Mouse (Mus musculus) kidney, embryonic 16.5 days (tissue): ENCODE measurements around the gene Gal3st2. TPM values are rescaled to one million over a fixed set of nuclear protein-coding genes. Genes with fewer than 3 reads are reported as not detected.
"Not testable (repeated sequence)": the region's sequence is repeated elsewhere in the genome, so short reads cannot be mapped to it uniquely, and the experiment has no call there.

Experiments
- ATAC-seq: fragments of 200-750 bp; cut with Nextera tagmentation; 2 replicates; pipeline ENCODE4 v1.8.0; 2017; ENCODE audit warnings: moderate TSS enrichment; ENCODE audit not compliant: low FRiP score, low TSS enrichment
- H3K27ac ChIP-seq: fragments of 300-500 bp; sonication (generic); 2 replicates; pipeline ENCODE4 v1.5.1; 2014; ENCODE audit warnings: low read length
- H3K27me3 ChIP-seq: fragments of 300-500 bp; sonication (generic); 2 replicates; pipeline ENCODE4 v1.6.1; 2014; ENCODE audit warnings: low read length, control low read depth, mixed read lengths; ENCODE audit not compliant: insufficient read depth
- H3K36me3 ChIP-seq: fragments of 300-500 bp; sonication (generic); 2 replicates; pipeline ENCODE4 v1.6.1; 2014; ENCODE audit warnings: low read length, control low read depth, mixed read lengths; ENCODE audit not compliant: insufficient read depth
- H3K4me1 ChIP-seq: fragments of 300-500 bp; sonication (generic); 2 replicates; pipeline ENCODE4 v1.6.1; 2014; ENCODE audit warnings: low read length, control low read depth, mixed read lengths; ENCODE audit not compliant: insufficient read depth
- H3K4me2 ChIP-seq: fragments of 300-500 bp; sonication (generic); replicated peaks from 2 replicates; pipeline ENCODE4 v1.6.1; 2014; ENCODE audit warnings: low read depth, low read length
- H3K4me3 ChIP-seq: fragments of 300-500 bp; sonication (generic); 2 replicates; pipeline ENCODE4 v1.5.1; 2014; ENCODE audit warnings: mild to moderate bottlenecking, low read length
- H3K9ac ChIP-seq: fragments of 300-500 bp; sonication (generic); replicated peaks from 2 replicates; pipeline ENCODE4 v1.6.1; 2014; ENCODE audit warnings: low read length
- H3K9me3 ChIP-seq: fragments of 300-500 bp; sonication (generic); 2 replicates; pipeline ENCODE4 v1.6.1; 2016; ENCODE audit warnings: low read length, control low read depth
- WGBS: fragments of 180-500 bp; shearing (Covaris S2); extraction: QIAGEN DNeasy Blood & Tissue Kit; methylation state at CpG from one replicate; pipeline ENCODE4 v1.1.7; 2014; 5-methylcytosine and 5-hydroxymethylcytosine counted together
- polyA plus RNA-seq: library from polyadenylated mRNA; unstranded; fragments of >200 nt; fragmentation: Nextera tagmentation; extraction: Ambion mirVana; gene quantifications from 2 replicates; pipeline ENCODE4 v1.2.1, GENCODE M21; 2015

Gene Gal3st2
- polyA plus RNA-seq, 1 experiment from 2014 or later = not detected

GRCm38 (mm10) chr1:93911877-93912276 lies 50.8 kb downstream of the Gal3st2 start:
- WGBS = no CpG with 5 or more reads among the region's 2 CpGs
- not testable (repeated sequence) for H3K36me3 ChIP-seq, H3K9ac ChIP-seq, H3K4me3 ChIP-seq, H3K4me2 ChIP-seq, H3K27me3 ChIP-seq, H3K9me3 ChIP-seq, H3K27ac ChIP-seq, H3K4me1 ChIP-seq
- peak; percentile 68; the same call in 1 of the 2 replicates for ATAC-seq

GRCm38 (mm10) chr1:93917160-93917559 lies 56.1 kb downstream of the Gal3st2 start:
- not testable (repeated sequence) for H3K4me3 ChIP-seq, H3K4me2 ChIP-seq, H3K27ac ChIP-seq, ATAC-seq, H3K9ac ChIP-seq, H3K4me1 ChIP-seq, H3K9me3 ChIP-seq, H3K36me3 ChIP-seq, H3K27me3 ChIP-seq
- WGBS = 75% methylated on average over 3 of the region's 3 CpGs

GRCm38 (mm10) chr1:93918011-93918410 lies 56.9 kb downstream of the Gal3st2 start, which contains the start of gene Gal3st2b:
Gene Gal3st2b, plus strand, starts transcription at chr1:93918311.
- H3K36me3 ChIP-seq, H3K9me3 ChIP-seq, H3K4me2 ChIP-seq, H3K4me3 ChIP-seq, H3K9ac ChIP-seq, H3K27me3 ChIP-seq, ATAC-seq, H3K27ac ChIP-seq, H3K4me1 ChIP-seq: not testable (repeated sequence)
- WGBS = 85% methylated on average over 2 of the region's 2 CpGs

- H3K4me3 ChIP-seq, H3K4me1 ChIP-seq, H3K36me3 ChIP-seq, H3K9ac ChIP-seq, H3K27ac ChIP-seq, ATAC-seq, H3K4me2 ChIP-seq, H3K9me3 ChIP-seq, H3K27me3 ChIP-seq: not testable (repeated sequence)
- WGBS = 33% methylated on average over 1 of the region's 1 CpGs
Observed at GRCm38 (mm10) chr1:93918775-93919174, 57.7 kb downstream of the Gal3st2 start.

- H3K9me3 ChIP-seq, H3K4me1 ChIP-seq, H3K9ac ChIP-seq, H3K36me3 ChIP-seq, H3K4me3 ChIP-seq, H3K4me2 ChIP-seq, H3K27ac ChIP-seq, H3K27me3 ChIP-seq, ATAC-seq: not testable (repeated sequence)
- 85% methylated on average over 3 of the region's 3 CpGs for WGBS
Observed at GRCm38 (mm10) chr1:93919321-93919720, 58.2 kb downstream of the Gal3st2 start.

GRCm38 (mm10) chr1:93922609-93923008 lies 61.5 kb downstream of the Gal3st2 start:
- 78% methylated on average over 3 of the region's 3 CpGs for WGBS
- not testable (repeated sequence) for H3K27ac ChIP-seq, H3K4me2 ChIP-seq, H3K9me3 ChIP-seq, H3K9ac ChIP-seq, H3K27me3 ChIP-seq, H3K4me1 ChIP-seq, H3K36me3 ChIP-seq, H3K4me3 ChIP-seq, ATAC-seq

GRCm38 (mm10) chr1:93923098-93923497 lies 62.0 kb downstream of the Gal3st2 start:
- H3K4me1 ChIP-seq, H3K9me3 ChIP-seq, H3K27me3 ChIP-seq, H3K4me2 ChIP-seq, H3K4me3 ChIP-seq, H3K9ac ChIP-seq, H3K36me3 ChIP-seq, H3K27ac ChIP-seq, ATAC-seq: not testable (repeated sequence)
- 71% methylated on average over 2 of the region's 2 CpGs for WGBS

Other genes starting within 250 kb of the Gal3st2 start
- gene Stk25, start 202.6 kb upstream of the Gal3st2 start, polyA plus RNA-seq = 205 and 210 TPM in 2 replicates
- gene Bok, start 175.6 kb upstream of the Gal3st2 start, polyA plus RNA-seq = 98.3 and 108 TPM in 2 replicates
- 85.3 and 95.0 TPM in 2 replicates for gene Atg4b, start 109.8 kb upstream of the Gal3st2 start, polyA plus RNA-seq
- gene Thap4, start 106.4 kb upstream of the Gal3st2 start, polyA plus RNA-seq = 74.5 and 75.3 TPM in 2 replicates
- 233 and 259 TPM in 2 replicates for gene Dtymk, start 59.4 kb upstream of the Gal3st2 start, polyA plus RNA-seq
- 20.6 TPM in 2 replicates for gene Ing5, start 57.3 kb upstream of the Gal3st2 start, polyA plus RNA-seq
- 19.2 and 22.3 TPM in 2 replicates for gene D2hgdh, start 36.4 kb upstream of the Gal3st2 start, polyA plus RNA-seq
- gene Gal3st2b, start 57.0 kb downstream of the Gal3st2 start, polyA plus RNA-seq = 0.14 TPM in 1 of 2 replicates, not detected in the other
- gene Gal3st2c, start 129.2 kb downstream of the Gal3st2 start, polyA plus RNA-seq = not detected in 2 replicates
- gene Neu4, start 159.1 kb downstream of the Gal3st2 start, polyA plus RNA-seq = not detected in 2 replicates
- not detected in 2 replicates for gene Pdcd1, start 191.2 kb downstream of the Gal3st2 start, polyA plus RNA-seq